Mouse (Mus musculus): ENCODE data around the gene Paxx. TPM values are rescaled to one million over a fixed set of nuclear protein-coding genes. Genes with fewer than 3 reads are reported as not detected.

Gene Paxx
- polyA plus RNA-seq, 1 experiment from 2014 or later = 32.6 TPM

- Histone ChIP-seq H3K9ac (ENCODE audit: low read length) (no peak within 1 kb of the TSS), H3K4me2 (ENCODE audit: low read length) (no peak within 1 kb of the TSS), H3K27me3 (ENCODE audit: control insufficient read depth, insufficient read depth, low read length) (no peaks in the 10 kb centered on the region), H3K9me3 (ENCODE audit: control insufficient read depth, low read length) (no peaks in the 10 kb centered on the region), H3K4me1 (ENCODE audit: control insufficient read depth in 2 of 2, insufficient read depth in 2 of 2, low read length in 2 of 2) (peaks cover 12 to 27% of the 10 kb centered on the region in 2 experiments), H3K36me3 (ENCODE audit: control insufficient read depth, insufficient read depth, low read length) (peaks cover 21% of the 10 kb centered on the region), H3K27ac (replicated peaks in 1 of 2; ENCODE audit: control insufficient read depth in 1 of 2, insufficient read depth in 1 of 2, low read depth in 2 of 2, low read length in 2 of 2) (no peak within 1 kb of the TSS), H3K4me3 (ENCODE audit: control insufficient read depth in 1 of 2, insufficient read depth in 1 of 2, low read depth in 1 of 2, low read length in 2 of 2) (no peak within 1 kb of the TSS)
- 40% methylated on average over 14 of the region's 14 CpGs for WGBS
- ATAC-seq (ENCODE audit: insufficient number of reproducible peaks, insufficient read depth, low FRiP score, low read depth) = no peak
Observed at GRCm38 (mm10) chr2:25456205-25456953, 4.5 kb downstream of the Paxx start, which contains the start of gene Clic3. TSS of gene Clic3 (plus strand) at chr2:25456838.

- no peak overlapping the region for H3K4me2 ChIP-seq (ENCODE audit: low read length)
- no peak overlapping the region for H3K27ac ChIP-seq (replicated peaks in 1 of 2; ENCODE audit: control insufficient read depth in 1 of 2, insufficient read depth in 1 of 2, low read depth in 2 of 2, low read length in 2 of 2)
- peaks cover 0 to 7% of the 10 kb centered on the region in 2 experiments; a peak in 2 of 4 replicates for H3K4me1 ChIP-seq (ENCODE audit: control insufficient read depth in 2 of 2, insufficient read depth in 2 of 2, low read length in 2 of 2)
- no peak overlapping the region for H3K4me3 ChIP-seq (ENCODE audit: control insufficient read depth in 1 of 2, insufficient read depth in 1 of 2, low read depth in 1 of 2, low read length in 2 of 2)
- H3K9me3 ChIP-seq (ENCODE audit: control insufficient read depth, low read length) = no peaks in the 10 kb centered on the region
- ATAC-seq (ENCODE audit: insufficient number of reproducible peaks, insufficient read depth, low FRiP score, low read depth) = no peak
- H3K9ac ChIP-seq (ENCODE audit: low read length) = no peak overlapping the region
- peaks cover 6% of the 10 kb centered on the region for H3K36me3 ChIP-seq (ENCODE audit: control insufficient read depth, insufficient read depth, low read length)
- no peaks in the 10 kb centered on the region for H3K27me3 ChIP-seq (ENCODE audit: control insufficient read depth, insufficient read depth, low read length)
- WGBS = 55% methylated on average over 1 of the region's 1 CpGs
Observed at GRCm38 (mm10) chr2:25452951-25453350, 7.9 kb downstream of the Paxx start.

DNA sequence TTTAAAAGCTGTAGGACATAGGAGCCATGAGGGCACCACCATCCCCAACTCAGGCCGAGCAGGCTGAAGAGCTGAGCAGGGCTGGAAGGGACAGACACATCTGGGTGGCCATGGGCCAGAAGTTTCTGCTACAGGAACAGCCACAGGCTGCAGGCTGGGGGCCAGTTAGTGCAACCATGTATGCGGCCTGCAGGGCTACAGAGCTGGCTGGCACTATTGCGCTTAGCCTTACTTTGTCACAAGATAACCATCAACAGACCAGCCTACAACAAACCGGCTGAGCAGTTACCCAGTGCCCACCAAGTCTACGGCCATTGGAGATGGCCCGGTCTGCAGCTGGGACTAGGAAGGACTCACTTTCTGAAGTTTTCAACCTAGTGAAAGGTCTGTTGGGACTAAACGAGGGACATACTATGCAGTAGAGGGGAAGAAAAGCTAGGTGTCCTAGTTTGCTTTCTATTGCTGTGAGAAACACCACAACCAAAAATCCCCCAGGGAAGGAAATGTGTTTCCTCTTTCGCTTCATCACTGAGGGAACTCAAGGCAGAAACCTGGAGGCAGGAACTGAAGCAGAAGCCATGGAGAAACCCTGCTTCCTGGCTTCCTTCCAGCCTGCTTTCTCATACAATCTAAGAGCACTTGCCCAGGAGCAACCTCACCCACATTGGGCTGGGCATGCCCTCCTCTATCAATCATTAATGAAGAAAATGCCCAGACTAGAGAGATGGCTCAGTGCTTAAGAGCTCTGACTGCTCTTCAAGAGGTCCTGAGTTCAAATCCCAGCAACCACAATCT lies 9.8 kb downstream of the Paxx start:
- Histone ChIP-seq H3K4me3 (ENCODE audit: control insufficient read depth in 1 of 2, insufficient read depth in 1 of 2, low read depth in 1 of 2, low read length in 2 of 2) (no peak overlapping the region), H3K4me2 (ENCODE audit: low read length) (no peak overlapping the region), H3K9ac (ENCODE audit: low read length) (no peak overlapping the region), H3K36me3 (ENCODE audit: control insufficient read depth, insufficient read depth, low read length) (no peaks in the 10 kb centered on the region), H3K4me1 (ENCODE audit: control insufficient read depth in 2 of 2, insufficient read depth in 2 of 2, low read length in 2 of 2) (peaks cover 0 to 2% of the 10 kb centered on the region in 2 experiments; a peak in 1 of 4 replicates), H3K27ac (replicated peaks in 1 of 2; ENCODE audit: control insufficient read depth in 1 of 2, insufficient read depth in 1 of 2, low read depth in 2 of 2, low read length in 2 of 2) (no peak overlapping the region), H3K27me3 (ENCODE audit: control insufficient read depth, insufficient read depth, low read length) (no peaks in the 10 kb centered on the region), H3K9me3 (ENCODE audit: control insufficient read depth, low read length) (no peaks in the 10 kb centered on the region)
- WGBS = 79% methylated on average over 8 of the region's 8 CpGs
- no peak for ATAC-seq (ENCODE audit: insufficient number of reproducible peaks, insufficient read depth, low FRiP score, low read depth)

DNA sequence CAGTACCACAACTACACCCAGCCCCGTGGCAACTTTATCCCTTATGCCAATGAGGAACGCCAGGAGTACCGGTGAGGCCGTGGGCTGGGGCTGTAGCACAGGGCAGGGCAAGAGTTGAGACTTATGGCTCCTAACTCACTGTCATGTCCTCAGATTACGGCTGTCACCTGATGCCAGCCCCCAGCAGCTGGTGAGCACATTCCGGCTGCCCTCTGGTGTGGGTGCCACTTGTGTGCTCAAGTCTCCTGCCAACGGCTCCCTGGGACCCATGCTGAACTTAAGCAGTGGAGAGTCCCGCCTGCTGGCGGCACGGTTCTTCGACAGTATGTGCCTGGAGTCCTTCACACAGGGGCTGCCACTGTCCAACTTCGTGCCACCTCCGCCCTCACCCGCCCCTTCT lies 18.2 kb downstream of the Paxx start:
- Histone ChIP-seq H3K27ac (replicated peaks in 1 of 2; ENCODE audit: control insufficient read depth in 1 of 2, insufficient read depth in 1 of 2, low read depth in 2 of 2, low read length in 2 of 2) (no peak overlapping the region), H3K36me3 (ENCODE audit: control insufficient read depth, insufficient read depth, low read length) (peaks cover 11% of the 10 kb centered on the region; the same call in 1 of the 2 replicates), H3K9ac (ENCODE audit: low read length) (no peak overlapping the region), H3K27me3 (ENCODE audit: control insufficient read depth, insufficient read depth, low read length) (no peaks in the 10 kb centered on the region), H3K4me3 (ENCODE audit: control insufficient read depth in 1 of 2, insufficient read depth in 1 of 2, low read depth in 1 of 2, low read length in 2 of 2) (no peak overlapping the region), H3K4me1 (ENCODE audit: control insufficient read depth in 2 of 2, insufficient read depth in 2 of 2, low read length in 2 of 2) (no peaks in the 10 kb centered on the region), H3K4me2 (ENCODE audit: low read length) (no peak overlapping the region), H3K9me3 (ENCODE audit: control insufficient read depth, low read length) (no peaks in the 10 kb centered on the region)
- ATAC-seq (ENCODE audit: insufficient number of reproducible peaks, insufficient read depth, low FRiP score, low read depth) = no peak
- 81% methylated on average over 14 of the region's 14 CpGs for WGBS

- Histone ChIP-seq H3K36me3 (ENCODE audit: control insufficient read depth, insufficient read depth, low read length) (peaks cover 11% of the 10 kb centered on the region; the same call in 1 of the 2 replicates), H3K4me2 (ENCODE audit: low read length) (no peak overlapping the region), H3K9ac (ENCODE audit: low read length) (no peak overlapping the region), H3K9me3 (ENCODE audit: control insufficient read depth, low read length) (no peaks in the 10 kb centered on the region), H3K27me3 (ENCODE audit: control insufficient read depth, insufficient read depth, low read length) (no peaks in the 10 kb centered on the region), H3K27ac (replicated peaks in 1 of 2; ENCODE audit: control insufficient read depth in 1 of 2, insufficient read depth in 1 of 2, low read depth in 2 of 2, low read length in 2 of 2) (no peak overlapping the region), H3K4me3 (ENCODE audit: control insufficient read depth in 1 of 2, insufficient read depth in 1 of 2, low read depth in 1 of 2, low read length in 2 of 2) (no peak overlapping the region), H3K4me1 (ENCODE audit: control insufficient read depth in 2 of 2, insufficient read depth in 2 of 2, low read length in 2 of 2) (no peaks in the 10 kb centered on the region)
- WGBS = 80% methylated on average over 20 of the region's 20 CpGs
- ATAC-seq (ENCODE audit: insufficient number of reproducible peaks, insufficient read depth, low FRiP score, low read depth) = no peak
Observed at GRCm38 (mm10) chr2:25441067-25441466, 19.8 kb downstream of the Paxx start.

- Histone ChIP-seq H3K4me2 (ENCODE audit: low read length) (no peak overlapping the region), H3K9me3 (ENCODE audit: control insufficient read depth, low read length) (no peaks in the 10 kb centered on the region), H3K9ac (ENCODE audit: low read length) (no peak overlapping the region), H3K27me3 (ENCODE audit: control insufficient read depth, insufficient read depth, low read length) (no peaks in the 10 kb centered on the region), H3K4me1 (ENCODE audit: control insufficient read depth in 2 of 2, insufficient read depth in 2 of 2, low read length in 2 of 2) (no peaks in the 10 kb centered on the region), H3K4me3 (ENCODE audit: control insufficient read depth in 1 of 2, insufficient read depth in 1 of 2, low read depth in 1 of 2, low read length in 2 of 2) (no peak overlapping the region), H3K36me3 (ENCODE audit: control insufficient read depth, insufficient read depth, low read length) (0 out of 2 replicates have a peak, but pooled peaks cover 6% of the 10 kb centered on the region), H3K27ac (replicated peaks in 1 of 2; ENCODE audit: control insufficient read depth in 1 of 2, insufficient read depth in 1 of 2, low read depth in 2 of 2, low read length in 2 of 2) (no peak overlapping the region)
- 85% methylated on average over 10 of the region's 10 CpGs for WGBS
- no peak for ATAC-seq (ENCODE audit: insufficient number of reproducible peaks, insufficient read depth, low FRiP score, low read depth)
Observed at GRCm38 (mm10) chr2:25436286-25436820, 24.5 kb downstream of the Paxx start.

DNA sequence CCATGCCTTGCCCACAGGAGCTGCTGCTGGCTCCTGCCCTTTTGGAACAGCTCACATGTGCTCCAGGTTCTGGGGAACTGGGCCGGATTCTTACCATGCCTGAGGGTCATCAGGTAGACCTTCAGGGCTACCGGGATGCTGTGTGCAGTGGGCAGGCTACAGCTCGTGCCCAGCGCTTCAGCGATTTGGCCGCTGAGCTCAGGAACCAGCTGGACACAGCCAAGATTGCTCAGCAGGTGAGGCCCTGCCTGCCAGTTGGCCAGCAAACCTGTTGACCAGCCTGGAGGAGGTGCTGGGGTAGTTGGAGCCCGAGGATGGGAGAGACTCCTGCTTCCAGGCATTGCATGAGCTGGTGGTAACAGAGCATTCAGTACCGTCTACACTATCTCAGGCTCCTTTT lies 26.6 kb downstream of the Paxx start:
- ATAC-seq (ENCODE audit: insufficient number of reproducible peaks, insufficient read depth, low FRiP score, low read depth) = no peak
- H3K27me3 ChIP-seq (ENCODE audit: control insufficient read depth, insufficient read depth, low read length) = peaks cover 17% of the 10 kb centered on the region; the same call in 1 of the 2 replicates
- H3K4me1 ChIP-seq (ENCODE audit: control insufficient read depth in 2 of 2, insufficient read depth in 2 of 2, low read length in 2 of 2) = peaks cover 0 to 2% of the 10 kb centered on the region in 2 experiments; a peak in 2 of 4 replicates
- H3K4me2 ChIP-seq (ENCODE audit: low read length) = no peak overlapping the region
- H3K27ac ChIP-seq (replicated peaks in 1 of 2; ENCODE audit: control insufficient read depth in 1 of 2, insufficient read depth in 1 of 2, low read depth in 2 of 2, low read length in 2 of 2) = no peak overlapping the region
- H3K36me3 ChIP-seq (ENCODE audit: control insufficient read depth, insufficient read depth, low read length) = 0 out of 2 replicates have a peak, but pooled peaks cover 6% of the 10 kb centered on the region
- no peak overlapping the region for H3K4me3 ChIP-seq (ENCODE audit: control insufficient read depth in 1 of 2, insufficient read depth in 1 of 2, low read depth in 1 of 2, low read length in 2 of 2)
- H3K9me3 ChIP-seq (ENCODE audit: control insufficient read depth, low read length) = no peaks in the 10 kb centered on the region
- WGBS = 84% methylated on average over 8 of the region's 8 CpGs
- no peak overlapping the region for H3K9ac ChIP-seq (ENCODE audit: low read length)
